Mouse (Mus musculus): ENCODE results near the gene Zg16.

Gene Zg16

DNA sequence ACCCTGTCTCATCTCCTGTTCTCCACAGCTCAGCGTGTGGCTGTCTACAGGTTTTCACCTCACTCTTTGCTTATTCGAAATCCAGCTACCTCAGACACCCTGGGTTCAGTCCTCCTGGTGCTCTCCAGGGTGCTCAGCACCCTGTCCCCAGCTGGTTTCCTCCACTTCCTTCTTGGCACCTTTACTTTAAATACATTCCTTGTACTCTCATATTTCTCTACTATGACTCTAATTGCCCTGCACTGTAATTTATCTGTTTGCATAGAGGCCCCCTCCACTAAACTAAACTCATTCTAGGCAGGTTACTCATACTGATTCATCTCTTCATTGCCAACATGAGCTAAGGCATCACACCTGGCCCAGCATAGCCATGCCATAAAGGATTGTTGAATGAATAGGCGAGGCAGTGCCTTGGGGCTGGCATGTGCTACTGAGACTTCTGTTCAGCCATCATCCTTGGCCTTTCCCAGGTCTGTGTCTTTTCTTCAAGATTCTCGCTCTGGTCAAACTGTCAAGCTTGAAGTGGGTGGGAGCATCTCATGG, 16.2 kb downstream of the Zg16 start:
- DNase-seq (ENCODE audit: low read depth): no peak

DNA sequence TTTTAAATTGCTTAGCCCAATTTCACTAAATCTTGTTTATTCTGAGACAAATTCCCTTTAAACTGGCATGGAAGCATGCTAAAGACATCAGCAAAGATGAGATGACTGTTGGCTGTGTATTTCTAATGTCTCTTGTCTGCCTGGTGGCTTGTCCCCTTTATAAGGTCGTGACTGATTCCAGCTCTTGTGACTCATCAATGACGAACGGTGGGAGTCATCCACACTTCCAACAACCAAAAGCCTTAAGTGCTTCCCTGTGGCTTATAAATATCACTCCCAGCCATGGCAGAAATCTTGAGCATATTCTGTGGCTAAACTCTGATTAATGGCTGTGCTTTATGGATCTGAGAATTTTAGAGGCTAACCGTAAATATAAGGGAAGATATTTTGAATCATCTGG, 20.8 kb downstream of the Zg16 start:
- DNase-seq (ENCODE audit: low read depth): peak; percentile 30

DNA sequence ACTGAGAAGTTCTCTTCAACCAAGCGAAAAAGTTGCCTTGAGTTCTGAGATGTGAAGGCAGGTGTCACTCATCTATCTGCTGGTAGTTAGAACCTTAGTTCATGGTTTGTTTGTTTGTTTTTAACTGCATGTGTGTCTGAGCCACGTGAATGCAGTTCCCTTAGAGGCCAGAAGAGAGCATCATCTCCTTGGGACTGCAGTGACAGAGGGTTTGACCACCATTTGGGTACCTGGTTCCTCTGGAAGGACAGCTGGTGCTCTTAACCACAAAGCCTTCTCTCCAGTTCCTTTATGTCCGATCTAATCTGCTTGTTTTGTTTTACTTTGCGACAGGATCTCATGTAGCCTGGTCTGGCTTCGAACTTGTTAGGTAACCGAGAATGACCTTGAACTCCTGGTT, 21.6 kb downstream of the Zg16 start:
- no peak for DNase-seq (ENCODE audit: low read depth)

DNA sequence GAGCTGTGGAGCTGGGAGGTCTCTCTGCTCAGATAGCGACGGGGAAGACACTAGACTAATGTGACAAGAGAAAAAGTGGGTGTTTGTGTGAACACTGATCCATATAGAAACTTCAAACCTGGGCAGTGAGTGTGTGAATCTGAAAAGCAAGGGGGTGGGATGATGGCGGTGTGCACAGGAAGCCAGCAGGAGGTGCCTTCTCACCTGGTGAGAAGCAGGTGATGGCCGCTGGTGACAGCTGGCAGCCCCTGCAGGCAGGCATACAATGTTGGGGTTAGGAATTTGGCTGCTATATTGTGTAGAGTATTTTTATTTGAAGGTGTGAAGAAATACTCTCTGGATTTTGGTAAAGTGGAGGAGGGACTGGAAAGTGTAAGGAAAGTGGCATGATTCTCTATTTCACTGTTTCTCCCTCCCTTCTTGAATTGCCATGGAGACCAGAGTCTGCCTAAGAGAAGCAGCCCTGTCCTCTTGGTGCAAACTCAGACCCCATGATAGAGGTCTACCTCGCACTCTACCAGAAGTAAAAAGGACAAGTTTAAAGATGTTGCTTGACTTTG, 32.0 kb downstream of the Zg16 start:
- no peak for DNase-seq (ENCODE audit: low read depth)

DNA sequence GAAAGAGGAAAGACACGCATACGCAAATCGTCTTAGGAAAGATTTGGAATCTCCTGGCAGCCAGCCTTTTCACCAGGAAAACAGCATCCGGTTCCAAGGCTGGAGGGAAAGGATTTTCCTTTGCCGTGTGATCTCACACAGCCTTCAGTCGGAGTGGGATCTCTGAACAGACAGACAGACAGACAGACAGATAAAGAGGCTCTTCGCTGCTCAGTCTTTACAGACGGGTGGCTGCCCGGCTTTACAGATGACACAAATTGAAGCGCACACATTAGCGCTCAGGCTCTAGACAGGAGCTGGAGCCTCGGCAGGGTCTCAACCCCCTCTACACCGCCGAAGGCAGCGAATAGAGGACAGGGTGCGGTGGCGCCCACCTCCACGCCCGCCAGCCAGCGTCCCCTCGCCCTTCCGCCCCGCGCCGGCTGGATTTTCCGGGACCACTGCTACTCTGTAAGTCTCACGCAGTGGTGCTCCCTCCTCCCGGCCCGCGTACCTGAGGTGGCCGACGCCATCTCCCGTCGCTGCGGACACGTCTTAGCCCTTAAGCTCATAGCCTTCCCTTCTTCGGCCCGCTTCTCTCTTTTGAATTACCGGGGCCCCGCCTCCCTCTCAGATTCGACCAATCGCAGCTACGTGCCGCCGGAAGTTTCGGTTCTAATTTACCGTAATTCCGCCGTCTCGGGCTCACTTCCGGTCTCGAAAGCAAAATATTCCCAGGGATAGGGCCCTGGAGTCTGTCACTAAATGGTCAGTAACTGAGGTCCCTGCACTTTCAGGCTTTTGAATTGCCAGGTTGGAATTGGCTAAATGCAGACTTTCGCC, 45.1 kb downstream of the Zg16 start, which contains the start of gene Kif22:
TSS of gene Kif22 (minus strand) at position 621 of the 822 bp plus-strand sequence.
- DNase-seq (ENCODE audit: low read depth): peak; percentile 91

DNA sequence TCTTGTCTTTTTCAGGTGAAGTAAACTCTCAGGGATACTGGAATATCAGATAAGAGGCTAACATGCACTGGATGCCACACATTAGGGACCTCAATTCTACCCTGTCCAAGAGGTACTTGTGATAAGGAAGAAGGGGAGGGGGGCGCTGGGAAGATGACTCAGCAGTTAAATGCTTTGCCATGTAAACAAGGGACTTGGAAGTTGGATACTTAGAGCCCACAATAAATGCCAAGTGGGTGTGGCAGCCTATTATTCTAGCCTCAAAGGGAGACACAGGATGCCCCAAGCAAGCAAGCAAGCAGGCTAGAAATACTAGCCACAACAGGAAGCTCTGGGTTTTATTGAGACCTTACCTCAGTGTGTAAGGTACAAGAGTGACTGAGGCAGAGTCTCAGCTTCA, 55.9 kb downstream of the Zg16 start:
- DNase-seq (ENCODE audit: low read depth): peak; percentile 31

DNA sequence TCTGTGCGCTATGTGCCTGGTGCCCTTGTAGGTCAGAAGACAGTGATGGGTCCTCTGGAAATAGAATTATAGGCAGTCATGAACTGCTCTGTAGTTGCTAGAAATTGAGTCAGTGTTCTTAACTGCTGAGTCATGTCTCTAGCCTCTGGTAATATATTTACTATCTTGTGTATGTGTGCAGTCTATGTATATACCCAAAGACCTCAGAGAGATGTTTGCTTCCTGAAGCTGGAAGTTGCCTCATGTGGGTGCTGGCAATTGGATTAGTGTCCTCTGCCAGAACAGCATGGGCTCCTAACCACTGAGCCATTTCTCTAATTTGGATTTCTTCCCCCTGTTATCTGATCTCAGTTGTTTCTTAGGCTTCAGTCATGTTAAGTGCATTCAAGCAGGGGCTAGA, 57.0 kb downstream of the Zg16 start:
- DNase-seq (ENCODE audit: low read depth): peak; percentile 57

DNA sequence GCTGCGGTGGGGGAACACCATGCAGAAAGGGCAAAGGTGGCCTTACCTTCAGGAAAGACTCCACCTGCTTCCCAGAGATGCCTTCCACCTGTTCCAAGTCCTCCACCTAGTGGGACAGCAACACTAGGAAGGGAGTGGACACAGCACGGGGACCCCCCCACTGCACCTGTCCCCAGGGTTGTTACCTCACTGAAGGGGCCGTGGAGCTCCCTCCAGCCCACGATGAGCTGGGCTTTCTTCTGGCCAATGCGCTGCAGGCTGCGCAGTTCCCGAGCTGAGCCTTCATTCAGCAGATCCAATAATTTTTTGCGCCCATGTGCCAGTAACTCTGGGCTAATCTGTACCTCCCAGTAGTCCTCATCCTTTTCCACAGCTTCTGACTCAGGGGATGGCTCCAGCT, 59.2 kb downstream of the Zg16 start:
- DNase-seq (ENCODE audit: low read depth): no peak

DNA sequence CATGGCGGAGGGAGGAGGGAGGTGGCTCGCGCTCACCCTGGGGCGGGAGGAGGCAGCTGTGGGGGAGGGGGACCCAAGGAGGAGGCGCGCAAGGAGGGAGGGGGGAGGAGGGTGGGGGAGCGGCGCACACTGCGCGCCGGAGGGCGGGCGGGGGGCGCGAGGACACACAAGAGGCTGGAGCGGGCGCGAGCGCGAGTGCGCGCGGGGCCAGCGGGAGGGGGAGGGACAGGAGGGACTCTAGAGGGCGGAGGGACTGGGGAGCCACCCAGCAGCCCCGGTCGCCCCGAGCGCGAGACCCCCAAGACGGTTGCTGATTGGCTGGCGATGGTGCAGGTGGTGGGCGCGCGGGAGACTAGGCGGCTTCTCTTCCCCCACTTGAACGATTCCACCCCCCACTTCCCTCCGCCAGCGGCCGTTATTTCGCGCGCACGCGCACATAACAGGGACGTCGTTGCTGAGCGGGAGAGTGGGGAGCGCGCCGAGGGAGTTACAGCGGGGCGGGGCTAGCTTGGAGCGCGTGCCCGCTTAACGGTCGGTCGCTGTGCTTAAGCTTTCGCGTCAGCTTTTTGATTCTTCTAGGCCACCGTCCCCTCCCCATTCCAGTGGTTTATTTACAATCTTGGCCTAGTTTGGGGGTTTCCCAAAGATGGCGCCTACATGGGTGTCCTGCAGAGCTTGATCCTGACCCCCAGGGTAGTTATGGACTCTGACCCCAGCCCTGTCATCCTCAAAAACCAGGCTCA, 60.0 kb downstream of the Zg16 start, which contains the start of gene Maz:
TSS of gene Maz (minus strand) at position 54 of the 743 bp plus-strand sequence.
- peak; percentile 99 for DNase-seq (ENCODE audit: low read depth)

DNA sequence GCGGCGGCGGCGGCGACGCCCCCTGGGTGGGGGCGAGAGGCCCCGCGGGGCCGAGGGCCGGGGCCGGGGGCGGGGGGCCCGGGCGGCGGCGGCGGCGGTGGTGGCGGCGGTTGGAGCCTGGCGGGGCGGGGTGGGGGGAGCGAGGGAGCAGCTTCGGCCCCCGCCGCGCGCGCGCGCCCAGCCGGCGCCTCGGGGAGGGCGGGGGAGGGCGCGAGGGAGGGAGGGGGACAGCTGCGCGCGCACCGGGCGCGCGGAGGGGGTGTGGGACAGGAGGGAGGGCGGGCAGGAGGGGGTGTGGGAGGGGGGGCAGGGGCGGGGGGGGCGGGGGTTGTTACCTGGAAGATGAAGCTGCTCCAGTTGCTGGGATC, 60.5 kb downstream of the Zg16 start:
- DNase-seq (ENCODE audit: low read depth): no peak

DNA sequence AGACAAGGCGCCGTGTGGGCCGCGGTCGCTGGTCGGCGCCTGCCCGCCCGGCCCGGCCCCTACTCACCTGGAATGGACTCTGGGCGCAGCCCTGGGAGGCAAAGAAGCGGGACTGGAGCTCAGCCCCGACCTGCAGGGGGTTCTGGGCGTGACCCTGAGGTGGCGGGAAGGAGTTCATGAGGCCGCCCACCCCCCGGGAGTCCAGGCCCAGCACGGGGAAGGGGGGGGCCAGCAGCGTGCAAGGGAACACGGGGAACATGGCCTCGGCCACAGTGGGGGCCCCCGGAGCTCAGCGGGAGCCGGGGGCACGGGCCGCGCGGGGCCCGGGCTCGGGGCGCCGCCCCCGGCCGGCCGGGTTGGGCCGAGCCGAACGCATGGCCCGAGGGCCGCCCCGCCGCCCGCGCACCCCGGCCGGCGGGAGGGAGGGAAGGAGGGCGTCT, 60.9 kb downstream of the Zg16 start:
- no peak for DNase-seq (ENCODE audit: low read depth)

DNA sequence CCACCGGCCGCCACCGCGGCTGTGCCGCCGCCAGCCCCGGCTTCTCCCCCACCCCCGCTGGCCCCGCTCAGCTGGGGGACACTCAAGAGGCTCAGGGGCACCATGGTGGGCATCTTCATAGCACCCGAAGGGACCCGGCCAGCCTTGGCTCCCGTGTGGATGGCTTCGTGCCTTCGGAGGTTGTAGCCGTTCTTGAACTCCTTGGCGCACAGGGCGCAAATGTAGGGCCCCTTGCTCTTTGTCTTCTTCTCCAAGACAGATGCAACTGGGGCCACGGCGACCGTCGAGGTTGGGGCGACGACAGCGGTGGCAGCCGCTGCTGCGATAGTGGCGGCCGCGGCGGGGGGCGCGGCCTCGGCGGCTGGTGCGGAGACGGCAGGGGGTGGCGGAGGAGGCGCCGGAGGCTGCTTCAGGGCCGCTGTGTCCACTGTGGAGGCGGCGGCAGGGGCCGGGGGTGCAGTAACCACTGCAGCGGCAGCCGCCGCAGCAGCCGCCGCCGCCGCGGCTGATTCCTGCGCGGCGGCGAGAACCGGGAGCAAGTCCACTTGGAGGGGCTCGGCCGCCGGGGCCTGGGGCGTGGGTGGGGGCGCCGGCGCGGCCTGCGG, 61.5 kb downstream of the Zg16 start:
- peak; percentile 62 for DNase-seq (ENCODE audit: low read depth)

DNA sequence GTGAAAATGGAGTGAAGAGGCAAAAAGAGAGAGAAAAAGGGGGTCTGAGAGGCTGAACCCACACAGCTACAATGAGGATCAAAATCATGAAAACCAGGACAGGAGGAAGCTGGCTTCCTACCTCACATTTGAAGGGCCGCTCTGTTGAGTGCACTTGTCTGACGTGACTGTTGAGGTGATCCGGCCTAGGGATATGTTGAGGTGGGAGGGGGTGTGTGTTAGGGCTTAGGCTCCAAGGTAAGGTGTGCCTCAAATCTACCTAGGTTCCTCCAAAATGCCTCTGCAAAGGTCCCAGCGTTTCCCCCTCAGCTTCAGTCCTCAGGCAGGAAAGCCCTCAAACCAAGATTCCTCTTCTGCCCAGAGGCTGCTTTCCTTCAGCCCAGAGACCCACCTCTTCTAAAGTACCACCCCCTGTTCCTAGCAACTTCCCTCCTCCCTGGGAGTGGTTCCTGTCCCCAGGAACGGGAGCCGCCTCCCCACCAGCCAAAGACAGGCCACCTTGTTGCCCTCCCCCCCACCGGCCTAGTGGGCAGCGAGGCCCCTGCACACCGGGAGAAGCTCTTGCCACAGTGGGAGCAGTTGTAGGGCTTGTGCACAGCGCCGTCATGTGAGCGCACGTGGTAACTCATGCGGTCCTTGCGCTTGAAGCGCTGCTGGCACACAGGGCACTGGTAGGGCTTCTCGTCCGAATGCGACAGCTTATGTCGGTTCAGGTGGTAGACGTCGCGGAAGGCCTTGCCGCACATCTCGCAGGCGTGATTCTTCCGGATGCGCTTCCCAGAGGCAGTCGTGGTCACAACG, 62.2 kb downstream of the Zg16 start:
- DNase-seq (ENCODE audit: low read depth): peak; percentile 88

DNA sequence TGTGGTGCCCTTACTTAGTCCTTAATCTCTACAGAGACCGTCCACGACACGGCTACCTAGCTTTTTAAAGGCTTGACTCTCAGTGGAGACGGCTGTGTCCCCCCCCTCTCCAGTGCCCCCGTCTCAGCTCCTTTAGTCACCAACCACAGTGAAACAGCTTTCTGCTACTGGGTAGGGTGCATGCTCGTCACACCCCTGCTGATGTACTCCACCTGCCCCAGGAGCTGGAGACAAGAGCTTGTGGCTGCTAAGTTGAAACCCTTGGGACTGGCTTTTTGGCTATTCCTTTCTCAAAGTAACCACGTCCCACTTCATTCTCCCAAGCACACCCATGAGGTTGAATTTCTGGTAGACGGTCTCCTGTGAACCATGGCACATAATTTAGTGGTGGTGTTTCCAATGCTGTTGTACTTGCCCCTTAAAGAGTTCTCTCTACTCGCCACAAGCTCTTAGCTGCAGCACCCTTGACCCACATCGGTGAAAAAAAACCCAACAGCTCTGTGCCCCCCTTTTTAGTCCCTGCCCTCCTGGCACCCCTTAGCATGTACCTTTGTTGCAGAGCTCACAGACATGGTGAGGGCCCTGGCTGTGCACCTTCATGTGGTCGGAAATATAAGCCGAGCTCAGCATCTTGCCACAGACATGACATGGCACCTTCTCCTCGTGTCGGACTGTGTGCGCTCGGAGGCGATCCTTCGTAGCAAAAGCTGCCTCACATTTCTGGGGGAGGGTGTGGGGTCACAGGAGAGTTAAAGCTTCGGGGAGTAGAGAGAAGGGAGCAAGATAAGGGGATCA, 63.0 kb downstream of the Zg16 start:
- no peak for DNase-seq (ENCODE audit: low read depth)

DNA sequence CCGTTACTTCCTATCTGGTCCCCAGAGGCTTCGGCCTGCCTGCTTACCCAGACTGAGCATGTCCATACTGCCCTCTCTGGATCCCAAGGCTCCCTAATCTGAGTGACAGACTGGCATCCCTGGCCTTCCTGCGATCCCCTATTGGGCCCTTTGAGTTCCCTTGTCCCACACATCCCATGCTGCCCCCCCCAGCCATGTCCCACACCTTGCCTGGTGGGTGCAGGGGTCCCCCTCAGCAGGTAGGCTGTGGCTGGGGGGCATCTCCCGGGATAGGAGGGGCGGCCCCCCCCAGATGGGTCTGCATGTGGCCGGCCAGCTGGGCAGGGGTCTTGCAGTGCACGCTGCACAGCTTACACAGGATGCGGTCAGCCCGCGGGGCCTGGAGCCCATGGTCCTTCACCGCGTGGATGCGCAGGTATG, 63.8 kb downstream of the Zg16 start:
- no peak for DNase-seq (ENCODE audit: low read depth)

DNA sequence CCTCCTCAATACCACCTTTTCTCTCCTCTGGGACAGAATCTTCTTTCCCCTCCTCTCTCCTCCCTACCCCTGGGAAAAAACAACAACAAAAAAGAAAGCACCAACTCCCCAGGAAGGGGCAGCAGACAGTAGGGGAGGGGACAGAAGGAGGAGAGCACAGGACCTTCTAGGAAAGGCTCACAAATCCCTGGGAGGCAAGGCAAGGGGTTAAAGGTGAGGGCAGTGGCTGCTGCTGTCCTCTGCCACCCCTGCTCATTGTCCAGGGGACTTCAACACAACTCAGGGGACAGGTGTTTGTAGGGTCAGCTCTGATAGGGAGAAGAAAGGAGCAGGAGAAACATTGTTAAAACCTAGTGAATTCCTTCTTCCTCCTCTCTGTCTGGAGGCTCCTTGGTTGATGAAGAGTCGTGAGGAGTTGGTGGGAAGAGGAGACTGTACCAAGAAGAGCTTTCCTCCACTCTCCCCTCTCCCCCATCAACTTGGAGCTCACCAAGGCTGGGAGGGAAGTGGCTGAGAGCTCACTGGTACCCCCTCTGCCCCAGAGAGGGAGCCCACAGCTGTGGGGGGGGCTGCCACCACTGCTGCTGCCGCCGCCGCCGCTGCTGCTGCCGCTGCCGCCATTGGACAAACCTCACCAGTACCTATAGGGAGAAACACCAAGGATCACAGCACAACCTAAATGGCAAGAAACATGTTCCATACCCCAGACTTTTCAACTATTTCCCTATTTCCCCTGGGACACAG, 64.4 kb downstream of the Zg16 start:
- no peak for DNase-seq (ENCODE audit: low read depth)

DNA sequence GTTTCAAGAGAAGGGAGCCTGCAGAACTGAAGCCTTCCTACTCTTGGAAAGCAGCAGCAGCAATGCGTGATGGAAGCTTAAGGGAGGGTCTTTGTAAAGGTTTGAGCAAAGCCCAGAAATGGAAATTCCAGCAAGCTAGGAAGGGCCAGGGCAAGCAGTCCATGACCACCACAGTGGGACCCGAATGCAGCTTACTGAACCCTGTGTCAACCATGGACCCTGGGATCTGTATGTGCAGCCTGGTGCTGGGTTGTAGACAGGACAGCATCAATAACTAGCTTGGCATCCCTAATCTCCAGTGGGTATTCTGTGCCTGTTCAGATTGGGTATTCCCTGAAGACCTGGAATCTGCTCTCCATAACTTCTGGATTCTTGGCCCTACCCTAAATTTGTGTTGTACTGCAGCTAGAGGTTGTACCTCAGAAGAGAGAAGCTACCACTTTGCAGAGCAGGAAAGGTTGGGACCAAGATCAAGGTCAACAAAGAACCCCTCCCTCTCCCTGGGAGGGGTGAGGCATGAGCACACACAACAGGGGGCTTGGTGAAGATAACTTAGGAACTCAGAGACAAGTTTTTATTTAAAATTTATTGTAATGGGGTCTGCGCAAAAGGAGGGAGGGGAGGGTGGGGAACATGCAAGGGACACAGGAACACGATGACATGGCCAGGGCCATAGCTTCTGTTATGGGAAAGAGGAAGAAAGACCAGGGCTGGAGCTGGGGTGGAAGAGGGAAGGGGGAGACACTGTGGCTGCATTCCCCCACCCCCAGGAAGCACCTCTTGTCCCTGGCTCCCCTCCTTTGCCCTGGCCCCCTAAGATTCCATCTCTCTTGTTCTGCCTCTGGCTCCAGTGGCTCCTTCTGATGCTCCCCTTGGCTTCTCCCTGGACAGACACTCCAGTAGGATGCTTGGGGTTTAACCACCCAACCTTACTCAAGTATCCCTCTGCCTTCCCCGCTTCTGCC, 65.3 kb downstream of the Zg16 start:
- DNase-seq (ENCODE audit: low read depth): no peak

DNA sequence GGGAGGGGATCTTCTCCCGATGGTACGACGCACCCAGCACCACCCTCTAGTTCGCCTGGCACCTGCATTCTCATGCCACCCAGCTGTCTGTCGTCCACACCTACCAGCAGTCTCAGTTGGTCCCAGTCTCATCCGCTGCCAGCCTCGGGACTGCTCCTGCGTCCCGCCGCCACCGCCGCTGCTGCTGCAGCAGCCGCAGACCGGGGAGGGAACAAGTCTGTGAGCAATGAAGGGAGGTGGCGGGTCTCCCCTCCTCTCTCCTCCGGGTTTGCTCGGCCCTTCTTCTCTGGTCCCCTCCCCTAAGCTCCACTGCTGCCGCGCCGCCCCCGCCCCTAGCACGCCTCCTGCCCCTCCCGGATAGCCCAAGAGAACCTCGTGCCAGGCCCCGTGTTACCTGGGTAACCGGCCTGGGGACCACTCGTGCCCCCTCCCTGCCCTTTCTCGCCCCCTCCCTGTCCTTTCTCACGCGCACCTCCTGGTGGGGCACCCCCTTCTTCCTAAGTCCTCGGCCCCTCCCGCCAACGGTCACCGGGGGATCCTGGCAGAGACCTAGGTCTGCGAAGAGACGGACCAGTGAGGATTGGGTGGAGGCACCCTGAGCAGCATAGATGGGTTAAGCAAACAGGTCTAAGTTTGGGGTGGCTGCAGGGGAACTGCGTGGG, 66.1 kb downstream of the Zg16 start, which contains the start of the genes Gm42742 and Prrt2:
TSS of gene Gm42742 (minus strand) at position 197 of the 662 bp plus-strand sequence.
TSS of gene Prrt2 (minus strand) at position 311 of the 662 bp plus-strand sequence.
- no peak for DNase-seq (ENCODE audit: low read depth)
